Mouse (Mus musculus) left cerebral cortex, postnatal 25 days (tissue): ENCODE results near the gene Eif3j1. TPM values are rescaled to one million over a fixed set of nuclear protein-coding genes. Genes with fewer than 3 reads are reported as not detected.
"Not testable (repeated sequence)": the region's sequence is repeated elsewhere in the genome, so short reads cannot be mapped to it uniquely, and the experiment has no call there.

Source experiments
- DNase-seq, 2 experiments: peaks; one replicate each; pipeline ENCODE4 v3.0.0; 2022; ENCODE audit warnings: low spot score in 2 of 2, mixed read lengths in 1 of 2
- intact Hi-C: fragments of 180-260 bp; cut with DNase I; formaldehyde crosslinking; loops from one replicate; pipeline ENCODE4 v1.15.1; 2025
- total RNA-seq, 2 experiments: library from RNA; stranded (reverse); gene quantifications; 2 replicates each; pipeline ENCODE4 v1.2.3; 2021

Gene Eif3j1
- total RNA-seq: 10 to 100 TPM; 19.3 to 20.5 TPM

DNA sequence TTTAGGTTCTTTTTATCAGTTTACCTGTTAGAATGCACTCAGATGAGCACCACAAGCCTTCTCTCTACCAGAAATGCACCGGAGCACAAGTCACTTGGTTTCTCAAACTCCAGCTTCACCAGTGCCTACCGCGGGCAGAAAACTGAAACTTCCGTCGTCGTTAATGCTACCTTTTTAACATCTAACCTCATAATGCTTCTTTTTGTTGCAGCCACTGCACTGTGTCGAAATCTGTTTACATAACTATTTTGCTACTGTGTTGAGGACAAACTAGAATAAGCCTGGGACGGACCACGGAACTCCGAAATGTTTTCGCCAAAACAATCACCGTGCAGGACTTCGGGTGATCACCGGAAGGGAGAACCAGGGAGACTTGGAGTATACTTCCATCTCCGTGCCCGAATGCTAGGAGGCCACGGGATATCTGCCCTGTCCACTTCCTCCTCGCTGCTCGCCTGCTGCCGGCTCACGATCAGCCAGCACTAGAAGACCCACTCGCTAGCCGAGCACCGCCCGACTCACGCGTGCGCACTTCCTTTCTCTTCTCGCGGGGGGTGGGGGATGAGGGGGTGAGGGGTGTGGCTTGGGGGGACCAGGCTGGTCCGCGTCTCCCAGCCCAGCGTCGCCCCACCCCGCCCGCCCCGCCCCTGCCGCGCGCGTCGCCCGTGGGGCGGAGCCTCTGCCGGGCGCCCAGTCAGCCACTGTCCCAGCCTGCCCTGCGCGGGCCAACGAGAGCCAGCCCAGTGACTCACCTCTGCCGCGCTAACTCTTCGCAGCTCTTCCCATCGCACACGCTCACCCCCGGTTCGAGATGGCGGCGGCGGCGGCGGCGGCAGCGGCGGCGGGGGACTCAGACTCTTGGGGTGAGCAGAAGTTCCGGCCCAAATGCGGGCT lies at the start of gene Eif3j1:
Eif3j1 (plus strand) TSS at position 685 of the 894 bp plus-strand sequence.
- intact Hi-C loops: loop anchor here (1.0 to 2.0 kb wide), 2 partner anchors 71 to 119 kb away; partner anchors contain the start of genes B2m, Ctdspl2 and Mageb3

GRCm38 (mm10) chr2:121995738-121996137 lies 32.6 kb upstream of the Eif3j1 start:
- intact Hi-C loops: no loop called here

More for the DNA sequence above, at the start of gene Eif3j1:
- peak; percentile 85 to 92 for DNase-seq

GRCm38 (mm10) chr2:122008832-122009231 lies 19.5 kb upstream of the Eif3j1 start:
- DNase-seq: no peak
- intact Hi-C loops: no loop called here

More at GRCm38 (mm10) chr2:121995738-121996137, 32.6 kb upstream of the Eif3j1 start:
- DNase-seq: no peak

DNA sequence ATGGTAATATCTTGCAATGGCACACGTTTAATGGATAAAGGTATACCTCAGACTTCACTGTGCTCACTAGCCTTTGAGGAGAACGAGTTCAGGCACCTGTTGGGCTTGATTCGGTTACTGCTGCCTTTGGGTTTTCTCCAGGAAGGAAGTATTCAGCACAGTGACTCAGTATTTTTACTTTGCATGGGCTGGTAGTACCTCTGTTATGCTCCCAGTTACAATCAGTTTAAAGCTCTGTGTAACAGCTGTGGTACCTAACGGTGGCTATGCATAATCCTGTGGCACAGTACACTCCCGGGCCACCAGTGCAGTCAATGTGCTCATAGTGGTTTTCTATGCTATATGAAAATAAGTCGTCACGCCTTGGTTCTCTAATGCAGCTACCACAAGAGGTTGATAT lies 16.9 kb upstream of the Eif3j1 start:
- intact Hi-C loops: no loop called here

GRCm38 (mm10) chr2:122018705-122019104 lies 9.6 kb upstream of the Eif3j1 start:
- DNase-seq: no peak
- intact Hi-C loops: no loop called here

More for the DNA sequence above, 16.9 kb upstream of the Eif3j1 start:
- peak in 1 of 2 experiments; percentile 19 for DNase-seq

DNA sequence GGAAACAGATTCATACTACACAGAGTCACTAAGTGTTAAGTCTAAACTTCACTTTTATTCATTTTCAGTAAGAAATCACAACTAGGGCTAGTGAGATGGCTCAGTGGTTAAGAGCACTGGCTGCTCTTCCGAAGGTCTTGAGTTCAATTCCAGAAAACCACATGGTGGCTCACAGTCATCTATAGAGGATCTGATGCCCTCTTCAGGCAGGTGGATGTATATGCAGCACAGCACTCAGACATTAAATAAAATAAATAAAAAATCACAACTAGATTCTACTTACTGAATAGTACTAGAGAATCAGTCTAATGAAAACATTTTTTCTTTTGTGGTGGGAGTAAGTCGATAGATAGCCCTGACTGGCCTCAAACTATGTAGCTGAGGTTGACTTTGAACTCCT lies 6.1 kb upstream of the Eif3j1 start:
- DNase-seq: no peak
- intact Hi-C loops: no loop called here

GRCm38 (mm10) chr2:122027091-122027490 lies 1.3 kb upstream of the Eif3j1 start:
- intact Hi-C loops, DNase-seq: not testable (repeated sequence)

- intact Hi-C loops: loop anchor here (1.0 to 2.0 kb wide), 2 partner anchors 72 to 118 kb away; partner anchors contain the start of genes B2m, Ctdspl2 and Mageb3
- DNase-seq: peak; percentile 19 to 51
Measured at GRCm38 (mm10) chr2:122028756-122029700, 682 bp downstream of the Eif3j1 start.

- no peak for DNase-seq
- intact Hi-C loops: no loop called here
Measured at GRCm38 (mm10) chr2:122031970-122032369, 3.6 kb downstream of the Eif3j1 start.

DNA sequence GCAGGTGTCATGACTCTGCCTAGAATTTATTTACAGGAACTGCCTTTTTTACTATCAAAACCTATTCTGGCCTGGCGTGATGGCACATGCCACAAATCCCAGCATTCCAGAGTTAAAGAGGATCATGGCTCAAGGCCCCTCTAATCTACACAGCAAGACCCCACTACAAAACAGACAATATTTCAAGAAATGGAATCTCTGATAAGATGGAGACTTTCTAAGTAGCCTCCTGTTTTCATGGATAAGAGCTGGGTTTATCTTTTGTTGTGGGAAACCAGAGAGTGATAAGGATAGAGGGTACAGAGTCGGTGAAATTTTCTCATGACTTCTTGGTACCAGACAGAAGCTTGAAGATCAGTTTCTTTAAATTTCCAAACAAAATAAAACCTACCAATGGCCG lies 7.7 kb downstream of the Eif3j1 start:
- intact Hi-C loops: no loop called here
- no peak for DNase-seq

DNA sequence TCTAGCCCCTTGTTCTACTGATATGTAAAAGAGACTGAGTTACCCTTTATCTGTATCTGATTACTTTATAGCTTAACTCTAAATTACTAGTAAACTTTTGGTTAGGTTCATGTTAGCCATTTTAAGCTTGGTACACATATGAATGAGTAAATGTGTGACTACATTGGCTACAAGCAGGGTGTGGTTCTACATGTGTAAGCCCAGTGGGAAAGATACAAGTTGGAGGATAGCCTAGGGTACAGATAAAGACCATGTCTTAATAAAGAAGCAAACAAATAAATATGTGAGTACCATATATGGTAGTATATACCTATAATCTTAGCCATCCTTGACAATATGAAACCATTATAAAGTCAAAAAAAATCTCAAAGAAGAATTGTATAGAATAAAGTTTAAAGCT lies 15.6 kb downstream of the Eif3j1 start:
- no peak for DNase-seq
- intact Hi-C loops: no loop called here

- no peak for DNase-seq
- intact Hi-C loops: no loop called here
Measured at GRCm38 (mm10) chr2:122059365-122060115, 31.2 kb downstream of the Eif3j1 start.

- no peak for DNase-seq
- intact Hi-C loops: loop anchor here (5.0 kb wide), 1 partner anchor 177 kb away; no protein-coding TSS in a partner anchor
Measured at GRCm38 (mm10) chr2:122065200-122065969, 37.0 kb downstream of the Eif3j1 start.

DNA sequence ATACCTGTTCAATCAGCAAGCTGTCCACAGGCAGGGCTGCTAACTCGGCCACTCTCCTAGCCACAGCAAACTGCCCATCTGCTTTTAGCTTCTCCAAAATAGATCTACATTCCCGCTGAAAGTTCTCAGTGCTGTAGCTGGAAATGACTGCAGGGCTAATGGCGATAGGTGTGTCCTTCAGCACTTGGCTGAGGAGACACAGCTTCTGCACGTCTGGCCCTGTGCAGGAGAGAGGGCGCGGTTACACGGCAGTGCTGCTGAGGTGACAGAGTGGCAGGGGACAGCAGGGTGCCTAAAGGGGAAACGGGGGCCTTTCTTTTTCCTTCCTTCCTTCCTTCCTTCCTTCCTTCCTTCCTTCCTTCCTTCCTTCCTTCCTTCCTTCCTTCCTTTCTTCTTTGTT lies 37.9 kb downstream of the Eif3j1 start:
- no peak for DNase-seq
- intact Hi-C loops: loop anchor here (5.0 kb wide), 1 partner anchor 176 kb away; no protein-coding TSS in a partner anchor

- intact Hi-C loops: loop anchor here (5.0 kb wide), 1 partner anchor 173 kb away; no protein-coding TSS in a partner anchor
- DNase-seq: no peak
Measured at GRCm38 (mm10) chr2:122069144-122069912, 41.0 kb downstream of the Eif3j1 start.

- intact Hi-C loops: loop anchor here (2.0 to 5.0 kb wide), 2 partner anchors 91 to 172 kb away; partner anchors contain the start of gene Trim69
- DNase-seq: no peak
Measured at GRCm38 (mm10) chr2:122069922-122070321, 41.6 kb downstream of the Eif3j1 start.

- DNase-seq: no peak
- intact Hi-C loops: no loop called here
Measured at GRCm38 (mm10) chr2:122081728-122082456, 53.5 kb downstream of the Eif3j1 start.
